Mouse (Mus musculus) urinary bladder, adult 2 months (tissue): ENCODE measurements around the gene Tob1. TPM values are rescaled to one million over a fixed set of nuclear protein-coding genes. Genes with fewer than 3 reads are reported as not detected.

Source experiments
- DNase-seq: peaks from one replicate; pipeline ENCODE4 v3.0.0; 2022; ENCODE audit warnings: low spot score
- polyA plus RNA-seq: library from polyadenylated mRNA; depleted of rRNA; stranded (reverse); fragments of >200 nt; gene quantifications from 2 replicates; pipeline ENCODE4 v1.2.3, GENCODE M21; 2012; rRNA removed

The Tob1 gene
- polyA plus RNA-seq: 36.6 and 36.9 TPM in 2 replicates

- DNase-seq: peak; percentile 92
These were observed at the start of gene Tob1 for GRCm38 (mm10) chr11:94211124-94211603. TSS of gene Tob1 (plus strand) at chr11:94211454.

GRCm38 (mm10) chr11:94161867-94162581 is 49.2 kb upstream of the Tob1 start:
- DNase-seq: no peak

GRCm38 (mm10) chr11:94163005-94163767 is 48.1 kb upstream of the Tob1 start:
- no peak for DNase-seq

GRCm38 (mm10) chr11:94165745-94166144 is 45.5 kb upstream of the Tob1 start:
- DNase-seq: no peak

GRCm38 (mm10) chr11:94168238-94168637 is 43.0 kb upstream of the Tob1 start:
- no peak for DNase-seq

GRCm38 (mm10) chr11:94169596-94169995 is 41.7 kb upstream of the Tob1 start:
- DNase-seq: no peak

GRCm38 (mm10) chr11:94171691-94172090 is 39.6 kb upstream of the Tob1 start:
- DNase-seq: no peak

- DNase-seq: no peak
These were observed 39.1 kb upstream of the Tob1 start for GRCm38 (mm10) chr11:94172186-94172585.

- DNase-seq: no peak
These were observed 37.5 kb upstream of the Tob1 start for GRCm38 (mm10) chr11:94173726-94174146.

GRCm38 (mm10) chr11:94175288-94175687 is 36.0 kb upstream of the Tob1 start:
- no peak for DNase-seq

- no peak for DNase-seq
These were observed 35.6 kb upstream of the Tob1 start for GRCm38 (mm10) chr11:94175694-94176093.

- no peak for DNase-seq
These were observed 33.2 kb upstream of the Tob1 start for GRCm38 (mm10) chr11:94177841-94178585.

GRCm38 (mm10) chr11:94179768-94180167 is 31.5 kb upstream of the Tob1 start:
- no peak for DNase-seq

GRCm38 (mm10) chr11:94180194-94180593 is 31.1 kb upstream of the Tob1 start:
- DNase-seq: no peak

GRCm38 (mm10) chr11:94181694-94182093 is 29.6 kb upstream of the Tob1 start:
- no peak for DNase-seq

- DNase-seq: no peak
These were observed 28.5 kb upstream of the Tob1 start for GRCm38 (mm10) chr11:94182711-94183110.

- DNase-seq: no peak
These were observed 28.1 kb upstream of the Tob1 start for GRCm38 (mm10) chr11:94183120-94183519.

- DNase-seq: no peak
These were observed 27.6 kb upstream of the Tob1 start for GRCm38 (mm10) chr11:94183671-94184070.

- no peak for DNase-seq
These were observed 21.7 kb upstream of the Tob1 start for GRCm38 (mm10) chr11:94189579-94189978.

- DNase-seq: no peak
These were observed 20.6 kb upstream of the Tob1 start for GRCm38 (mm10) chr11:94190665-94191064.

- DNase-seq: peak; percentile 17
These were observed 18.1 kb upstream of the Tob1 start for GRCm38 (mm10) chr11:94193109-94193508.

- DNase-seq: peak; percentile 13
These were observed 14.9 kb upstream of the Tob1 start for GRCm38 (mm10) chr11:94196311-94196710.
